Mouse (Mus musculus): ENCODE results near the gene Hexa. TPM values are rescaled to one million over a fixed set of nuclear protein-coding genes. Genes with fewer than 3 reads are reported as not detected.

Gene Hexa
- total RNA-seq, 1 experiment, result 45.0 TPM

GRCm38 (mm10) chr9:59517127-59517526 lies 22.2 kb upstream of the Hexa start:
- Histone ChIP-seq H3K36me3 (ENCODE audit: control insufficient read depth, insufficient read depth, low read length, poor library complexity, severe bottlenecking) (no peaks in the 10 kb centered on the region), H3K9ac (ENCODE audit: insufficient read depth, low read depth, low read length, poor library complexity, severe bottlenecking) (no peak overlapping the region), H3K9me3 (ENCODE audit: control insufficient read depth, insufficient read depth, low read depth, low read length) (no peaks in the 10 kb centered on the region), H3K4me3 (ENCODE audit: insufficient read depth in 1 of 2, low read depth in 1 of 2, low read length in 2 of 2, poor library complexity in 1 of 2, severe bottlenecking in 1 of 2) (no peak overlapping the region), H3K4me1 (ENCODE audit: control insufficient read depth in 2 of 2, insufficient read depth in 2 of 2, low read length in 2 of 2, poor library complexity in 1 of 2) (no peaks in the 10 kb centered on the region; a peak in 1 of 4 replicates), H3K27ac (ENCODE audit: insufficient read depth, low read depth, low read length, poor library complexity, severe bottlenecking) (no peak overlapping the region)
- DNase-seq (ENCODE audit: low read depth, low spot score), result no peak
- TF ChIP-seq MAFK (IDR thresholded peaks at IDR 0.05; ENCODE audit: insufficient read depth, low read depth, low read length) (no peak), ZNF384 (IDR thresholded peaks at IDR 0.05; ENCODE audit: low read depth, low read length) (no peak), HCFC1 (IDR thresholded peaks at IDR 0.05; ENCODE audit: borderline replicate concordance, insufficient read depth, low read length) (no peak), ZC3H11A (IDR thresholded peaks at IDR 0.05; ENCODE audit: borderline replicate concordance, low read depth, low read length) (no peak), CHD2 (IDR thresholded peaks at IDR 0.05; ENCODE audit: low read depth, low read length) (no peak)
- in situ Hi-C loops (cut with MboI; ENCODE audit: low sequenced_read_pairs in 2 of 2, unreplicated experiment in 2 of 2), result no loop called here

GRCm38 (mm10) chr9:59518976-59519375 lies 20.4 kb upstream of the Hexa start:
- no peaks in the 10 kb centered on the region; a peak in 1 of 4 replicates for H3K4me1 ChIP-seq (ENCODE audit: control insufficient read depth in 2 of 2, insufficient read depth in 2 of 2, low read length in 2 of 2, poor library complexity in 1 of 2)
- no peak overlapping the region for H3K4me3 ChIP-seq (ENCODE audit: insufficient read depth in 1 of 2, low read depth in 1 of 2, low read length in 2 of 2, poor library complexity in 1 of 2, severe bottlenecking in 1 of 2)
- H3K9ac ChIP-seq (ENCODE audit: insufficient read depth, low read depth, low read length, poor library complexity, severe bottlenecking), result no peak overlapping the region
- no peaks in the 10 kb centered on the region for H3K9me3 ChIP-seq (ENCODE audit: control insufficient read depth, insufficient read depth, low read depth, low read length)
- DNase-seq (ENCODE audit: low read depth, low spot score), result no peak
- TF ChIP-seq CHD2 (IDR thresholded peaks at IDR 0.05; ENCODE audit: low read depth, low read length) (no peak), ZNF384 (IDR thresholded peaks at IDR 0.05; ENCODE audit: low read depth, low read length) (no peak), ZC3H11A (IDR thresholded peaks at IDR 0.05; ENCODE audit: borderline replicate concordance, low read depth, low read length) (no peak), HCFC1 (IDR thresholded peaks at IDR 0.05; ENCODE audit: borderline replicate concordance, insufficient read depth, low read length) (no peak), MAFK (IDR thresholded peaks at IDR 0.05; ENCODE audit: insufficient read depth, low read depth, low read length) (no peak)
- no peak overlapping the region for H3K27ac ChIP-seq (ENCODE audit: insufficient read depth, low read depth, low read length, poor library complexity, severe bottlenecking)
- no peaks in the 10 kb centered on the region for H3K36me3 ChIP-seq (ENCODE audit: control insufficient read depth, insufficient read depth, low read length, poor library complexity, severe bottlenecking)
- in situ Hi-C loops (cut with MboI; ENCODE audit: low sequenced_read_pairs in 2 of 2, unreplicated experiment in 2 of 2), result no loop called here

- DNase-seq (ENCODE audit: low read depth, low spot score), result no peak
- H3K9ac ChIP-seq (ENCODE audit: insufficient read depth, low read depth, low read length, poor library complexity, severe bottlenecking), result no peak overlapping the region
- TF ChIP-seq ZC3H11A (IDR thresholded peaks at IDR 0.05; ENCODE audit: borderline replicate concordance, low read depth, low read length) (no peak), HCFC1 (IDR thresholded peaks at IDR 0.05; ENCODE audit: borderline replicate concordance, insufficient read depth, low read length) (no peak), CHD2 (IDR thresholded peaks at IDR 0.05; ENCODE audit: low read depth, low read length) (no peak), ZNF384 (IDR thresholded peaks at IDR 0.05; ENCODE audit: low read depth, low read length) (no peak)
- no peaks in the 10 kb centered on the region for H3K36me3 ChIP-seq (ENCODE audit: control insufficient read depth, insufficient read depth, low read length, poor library complexity, severe bottlenecking)
- no peaks in the 10 kb centered on the region; a peak in 1 of 4 replicates for H3K4me1 ChIP-seq (ENCODE audit: control insufficient read depth in 2 of 2, insufficient read depth in 2 of 2, low read length in 2 of 2, poor library complexity in 1 of 2)
- no peak overlapping the region for H3K27ac ChIP-seq (ENCODE audit: insufficient read depth, low read depth, low read length, poor library complexity, severe bottlenecking)
- H3K9me3 ChIP-seq (ENCODE audit: control insufficient read depth, insufficient read depth, low read depth, low read length), result no peaks in the 10 kb centered on the region
- in situ Hi-C loops (cut with MboI; ENCODE audit: low sequenced_read_pairs in 2 of 2, unreplicated experiment in 2 of 2), result no loop called here
- no peak overlapping the region for H3K4me3 ChIP-seq (ENCODE audit: insufficient read depth in 1 of 2, low read depth in 1 of 2, low read length in 2 of 2, poor library complexity in 1 of 2, severe bottlenecking in 1 of 2)
Measured at GRCm38 (mm10) chr9:59519396-59519795, 19.9 kb upstream of the Hexa start.

- no peak for DNase-seq (ENCODE audit: low read depth, low spot score)
- in situ Hi-C loops (cut with MboI; ENCODE audit: low sequenced_read_pairs in 2 of 2, unreplicated experiment in 2 of 2), result no loop called here
- Histone ChIP-seq H3K27ac (ENCODE audit: insufficient read depth, low read depth, low read length, poor library complexity, severe bottlenecking) (no peak overlapping the region), H3K4me3 (ENCODE audit: insufficient read depth in 1 of 2, low read depth in 1 of 2, low read length in 2 of 2, poor library complexity in 1 of 2, severe bottlenecking in 1 of 2) (no peak overlapping the region), H3K4me1 (ENCODE audit: control insufficient read depth in 2 of 2, insufficient read depth in 2 of 2, low read length in 2 of 2, poor library complexity in 1 of 2) (no peaks in the 10 kb centered on the region), H3K9ac (ENCODE audit: insufficient read depth, low read depth, low read length, poor library complexity, severe bottlenecking) (no peak overlapping the region), H3K9me3 (ENCODE audit: control insufficient read depth, insufficient read depth, low read depth, low read length) (no peaks in the 10 kb centered on the region), H3K36me3 (ENCODE audit: control insufficient read depth, insufficient read depth, low read length, poor library complexity, severe bottlenecking) (no peaks in the 10 kb centered on the region)
- TF ChIP-seq ZC3H11A (IDR thresholded peaks at IDR 0.05; ENCODE audit: borderline replicate concordance, low read depth, low read length) (no peak), HCFC1 (IDR thresholded peaks at IDR 0.05; ENCODE audit: borderline replicate concordance, insufficient read depth, low read length) (no peak), MAFK (IDR thresholded peaks at IDR 0.05; ENCODE audit: insufficient read depth, low read depth, low read length) (no peak), ZNF384 (IDR thresholded peaks at IDR 0.05; ENCODE audit: low read depth, low read length) (no peak), CHD2 (IDR thresholded peaks at IDR 0.05; ENCODE audit: low read depth, low read length) (no peak)
Measured at GRCm38 (mm10) chr9:59522906-59523305, 16.4 kb upstream of the Hexa start.

GRCm38 (mm10) chr9:59526727-59527126 lies 12.6 kb upstream of the Hexa start:
- no peaks in the 10 kb centered on the region for H3K36me3 ChIP-seq (ENCODE audit: control insufficient read depth, insufficient read depth, low read length, poor library complexity, severe bottlenecking)
- DNase-seq (ENCODE audit: low read depth, low spot score), result no peak

More at GRCm38 (mm10) chr9:59526727-59527126, 12.6 kb upstream of the Hexa start:
- H3K9me3 ChIP-seq (ENCODE audit: control insufficient read depth, insufficient read depth, low read depth, low read length), result no peaks in the 10 kb centered on the region
- H3K4me1 ChIP-seq (ENCODE audit: control insufficient read depth in 2 of 2, insufficient read depth in 2 of 2, low read length in 2 of 2, poor library complexity in 1 of 2), result peaks cover 0 to 8% of the 10 kb centered on the region in 2 experiments; a peak in 1 of 4 replicates
- H3K4me3 ChIP-seq (ENCODE audit: insufficient read depth in 1 of 2, low read depth in 1 of 2, low read length in 2 of 2, poor library complexity in 1 of 2, severe bottlenecking in 1 of 2), result no peak overlapping the region
- no peak for TF ChIP-seq CHD2 (IDR thresholded peaks at IDR 0.05; ENCODE audit: low read depth, low read length)
- TF ChIP-seq HCFC1 (IDR thresholded peaks at IDR 0.05; ENCODE audit: borderline replicate concordance, insufficient read depth, low read length), result no peak
- TF ChIP-seq MAFK (IDR thresholded peaks at IDR 0.05; ENCODE audit: insufficient read depth, low read depth, low read length), result no peak
- no peak for TF ChIP-seq ZNF384 (IDR thresholded peaks at IDR 0.05; ENCODE audit: low read depth, low read length)
- no peak for TF ChIP-seq ZC3H11A (IDR thresholded peaks at IDR 0.05; ENCODE audit: borderline replicate concordance, low read depth, low read length)
- H3K27ac ChIP-seq (ENCODE audit: insufficient read depth, low read depth, low read length, poor library complexity, severe bottlenecking), result no peak overlapping the region
- in situ Hi-C loops (cut with MboI; ENCODE audit: low sequenced_read_pairs in 2 of 2, unreplicated experiment in 2 of 2), result no loop called here
- no peak overlapping the region for H3K9ac ChIP-seq (ENCODE audit: insufficient read depth, low read depth, low read length, poor library complexity, severe bottlenecking)
